Mouse (Mus musculus) brown adipose tissue, adult 24 weeks (tissue): Measurements from ENCODE around the gene Ndufa10. TPM values are rescaled to one million over a fixed set of nuclear protein-coding genes. Genes with fewer than 3 reads are reported as not detected.

Source experiments
- H3K27ac ChIP-seq: fragments of 200-500 bp; replicated peaks from 2 replicates; pipeline ENCODE4 v1.5.1; 2012; ENCODE audit warnings: low read depth, mild to moderate bottlenecking, low read length
- H3K4me1 ChIP-seq: fragments of 200-500 bp; 2 replicates; pipeline ENCODE4 v1.6.1; 2012; ENCODE audit warnings: low read length, mixed read lengths; ENCODE audit not compliant: control insufficient read depth, insufficient read depth, insufficient read length
- H3K4me3 ChIP-seq: fragments of 200-500 bp; 2 replicates; pipeline ENCODE4 v1.5.1; 2012; ENCODE audit warnings: low read depth, mild to moderate bottlenecking, low read length, moderate library complexity; ENCODE audit not compliant: insufficient read depth
- polyA plus RNA-seq: library from polyadenylated mRNA; stranded (reverse); fragments of >200 nt; gene quantifications from 2 replicates; pipeline ENCODE4 v1.2.4, GENCODE M21; 2012; ENCODE audit not compliant: missing spikeins, insufficient read depth, insufficient read length

Gene Ndufa10
- polyA plus RNA-seq, 1 experiment, result 1,863 TPM

GRCm38 (mm10) chr1:92440066-92440750 lies 33.5 kb downstream of the Ndufa10 start:
- H3K4me1 ChIP-seq, result no peaks in the 10 kb centered on the region
- H3K27ac ChIP-seq, result no peak overlapping the region
- no peak overlapping the region for H3K4me3 ChIP-seq

- no peak overlapping the region for H3K27ac ChIP-seq
- H3K4me1 ChIP-seq, result no peaks in the 10 kb centered on the region
- H3K4me3 ChIP-seq, result no peak overlapping the region
Measured at GRCm38 (mm10) chr1:92437678-92438271, 35.9 kb downstream of the Ndufa10 start.

- Histone ChIP-seq H3K4me3 (no peak overlapping the region), H3K27ac (no peak overlapping the region), H3K4me1 (no peaks in the 10 kb centered on the region)
Measured at GRCm38 (mm10) chr1:92436831-92437321, 36.8 kb downstream of the Ndufa10 start.

GRCm38 (mm10) chr1:92434986-92435385 lies 38.7 kb downstream of the Ndufa10 start:
- H3K27ac ChIP-seq, result no peak overlapping the region
- no peak overlapping the region for H3K4me3 ChIP-seq
- H3K4me1 ChIP-seq, result no peaks in the 10 kb centered on the region

GRCm38 (mm10) chr1:92432791-92433190 lies 40.9 kb downstream of the Ndufa10 start:
- Histone ChIP-seq H3K4me1 (no peaks in the 10 kb centered on the region), H3K4me3 (no peak overlapping the region), H3K27ac (no peak overlapping the region)

- Histone ChIP-seq H3K27ac (no peak overlapping the region), H3K4me3 (no peak overlapping the region), H3K4me1 (no peaks in the 10 kb centered on the region)
Measured at GRCm38 (mm10) chr1:92432098-92432497, 41.6 kb downstream of the Ndufa10 start.

- Histone ChIP-seq H3K27ac (no peak overlapping the region), H3K4me3 (no peak overlapping the region), H3K4me1 (no peaks in the 10 kb centered on the region)
Measured at GRCm38 (mm10) chr1:92431420-92431819, 42.2 kb downstream of the Ndufa10 start.

- H3K4me3 ChIP-seq, result no peak overlapping the region
Measured at GRCm38 (mm10) chr1:92430991-92431390, 42.7 kb downstream of the Ndufa10 start.

GRCm38 (mm10) chr1:92424714-92425113 lies 48.9 kb downstream of the Ndufa10 start:
- H3K4me3 ChIP-seq, result no peak overlapping the region
- H3K27ac ChIP-seq, result no peak overlapping the region
- no peaks in the 10 kb centered on the region for H3K4me1 ChIP-seq

More at GRCm38 (mm10) chr1:92430991-92431390, 42.7 kb downstream of the Ndufa10 start:
- Histone ChIP-seq H3K4me1 (no peaks in the 10 kb centered on the region), H3K27ac (no peak overlapping the region)

GRCm38 (mm10) chr1:92405131-92405530 lies 68.5 kb downstream of the Ndufa10 start:
- Histone ChIP-seq H3K4me1 (no peaks in the 10 kb centered on the region), H3K4me3 (no peak overlapping the region), H3K27ac (no peak overlapping the region)

- H3K4me1 ChIP-seq, result no peaks in the 10 kb centered on the region
- no peak overlapping the region for H3K27ac ChIP-seq
- H3K4me3 ChIP-seq, result no peak overlapping the region
Measured at GRCm38 (mm10) chr1:92400556-92400955, 73.1 kb downstream of the Ndufa10 start.

GRCm38 (mm10) chr1:92398601-92399000 lies 75.1 kb downstream of the Ndufa10 start:
- Histone ChIP-seq H3K4me1 (no peaks in the 10 kb centered on the region), H3K27ac (no peak overlapping the region), H3K4me3 (no peak overlapping the region)

- Histone ChIP-seq H3K27ac (no peak overlapping the region), H3K4me3 (no peak overlapping the region), H3K4me1 (no peaks in the 10 kb centered on the region)
Measured at GRCm38 (mm10) chr1:92397511-92398051, 76.1 kb downstream of the Ndufa10 start.

- Histone ChIP-seq H3K4me1 (no peaks in the 10 kb centered on the region), H3K27ac (no peak overlapping the region)
Measured at GRCm38 (mm10) chr1:92394279-92394678, 79.4 kb downstream of the Ndufa10 start.

GRCm38 (mm10) chr1:92393166-92393565 lies 80.5 kb downstream of the Ndufa10 start:
- no peaks in the 10 kb centered on the region for H3K4me1 ChIP-seq
- H3K27ac ChIP-seq, result no peak overlapping the region
- no peak overlapping the region for H3K4me3 ChIP-seq

More at GRCm38 (mm10) chr1:92394279-92394678, 79.4 kb downstream of the Ndufa10 start:
- no peak overlapping the region for H3K4me3 ChIP-seq
